Mouse (Mus musculus) brain, embryonic 14.5 days (tissue): Measurements from ENCODE around the gene Kit.

Source experiments
- CTCF ChIP-seq: fragments of 200-500 bp; IDR thresholded peaks from 2 replicates; pipeline ENCODE4 v1.5.1; 2012; ENCODE audit warnings: inconsistent platforms, mild to moderate bottlenecking, moderate library complexity, borderline replicate concordance; ENCODE audit not compliant: insufficient read depth, insufficient read length; ENCODE audit errors: extremely low read depth
- POLR2A ChIP-seq: fragments of 200-500 bp; IDR thresholded peaks from 2 replicates; pipeline ENCODE4 v1.6.1; 2012; ENCODE audit warnings: mild to moderate bottlenecking, inconsistent platforms, borderline replicate concordance; ENCODE audit not compliant: poor library complexity, insufficient read depth, insufficient read length, severe bottlenecking; ENCODE audit errors: extremely low read depth

DNA sequence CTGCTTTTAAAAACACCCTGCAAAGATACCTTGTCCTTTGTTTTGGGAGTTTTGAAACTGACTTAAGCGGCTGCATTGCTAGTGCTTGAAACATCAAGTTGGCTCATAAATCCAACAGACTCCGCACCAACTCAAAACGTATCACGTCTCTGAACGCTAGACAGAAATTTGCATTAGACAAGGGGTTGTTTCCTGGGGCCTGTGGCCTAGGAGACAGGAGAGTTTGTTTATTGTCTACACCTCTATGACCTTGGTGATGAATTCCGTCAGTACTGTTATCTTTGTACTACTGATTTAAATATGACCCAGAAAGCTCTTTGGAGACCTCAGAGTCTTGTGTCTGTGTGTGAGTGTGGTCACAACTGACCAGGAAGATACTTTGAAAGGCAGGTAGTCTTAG is 25.3 kb downstream of the Kit start:
- no peak for TF ChIP-seq CTCF
- TF ChIP-seq POLR2A = no peak
